Mouse (Mus musculus): ENCODE data around the gene Srp68. TPM values are rescaled to one million over a fixed set of nuclear protein-coding genes. Genes with fewer than 3 reads are reported as not detected.

Srp68 gene
- total and polyA plus RNA-seq, 2 experiments = 19.9 to 36.3 TPM

- TF ChIP-seq POLR2A (IDR thresholded peaks at IDR 0.05; ENCODE audit: extremely low read depth, insufficient read depth, low read length) (no peak), CTCF (IDR thresholded peaks at IDR 0.05; ENCODE audit: low read depth, low read length) (no peak)
- peak; percentile 56 for DNase-seq (ENCODE audit: extremely low read depth, low read depth, low spot score)
- WGBS = 5% methylated on average over 13 of the region's 13 CpGs
- peaks cover 34% of the 10 kb centered on the region for H3K36me3 ChIP-seq (ENCODE audit: control insufficient read depth, insufficient read depth, low read length)
- peaks cover 19% of the 10 kb centered on the region for H3K79me2 ChIP-seq (ENCODE audit: control insufficient read depth, insufficient read depth, low read length)
- peak overlapping the region; percentile 68 for H3K4me3 ChIP-seq (ENCODE audit: insufficient read depth, low read depth, low read length)
- H3K27ac ChIP-seq (replicated peaks; ENCODE audit: insufficient read depth, low read depth, low read length) = peak overlapping the region; percentile 88
- peaks cover 15% of the 10 kb centered on the region for H3K4me1 ChIP-seq (ENCODE audit: control insufficient read depth, insufficient read depth, low read length)
- H3K9ac ChIP-seq (ENCODE audit: low read depth, low read length) = peak overlapping the region; percentile 84
- no peaks in the 10 kb centered on the region for H3K27me3 ChIP-seq (ENCODE audit: control insufficient read depth, insufficient read depth, low read length)
Measured at GRCm38 (mm10) chr11:116198132-116198531, 75.9 kb downstream of the Srp68 start.

- Histone ChIP-seq H3K27ac (replicated peaks; ENCODE audit: insufficient read depth, low read depth, low read length) (peak overlapping the region; percentile 88), H3K4me1 (ENCODE audit: control insufficient read depth, insufficient read depth, low read length) (peaks cover 15% of the 10 kb centered on the region), H3K79me2 (ENCODE audit: control insufficient read depth, insufficient read depth, low read length) (peaks cover 19% of the 10 kb centered on the region), H3K4me3 (ENCODE audit: insufficient read depth, low read depth, low read length) (peak overlapping the region; percentile 68), H3K27me3 (ENCODE audit: control insufficient read depth, insufficient read depth, low read length) (no peaks in the 10 kb centered on the region), H3K9ac (ENCODE audit: low read depth, low read length) (peak overlapping the region; percentile 90), H3K36me3 (ENCODE audit: control insufficient read depth, insufficient read depth, low read length) (peaks cover 38% of the 10 kb centered on the region)
- 22% methylated on average over 6 of the region's 6 CpGs for whole genome bisulfite sequencing
- peak; percentile 24; the same call in 1 of the 2 replicates for TF ChIP-seq CTCF (IDR thresholded peaks at IDR 0.05; ENCODE audit: low read depth, low read length)
- peak; percentile 64; the same call in 1 of the 2 replicates for TF ChIP-seq POLR2A (IDR thresholded peaks at IDR 0.05; ENCODE audit: extremely low read depth, insufficient read depth, low read length)
- no peak for DNase-seq (ENCODE audit: extremely low read depth, low read depth, low spot score)
Measured at GRCm38 (mm10) chr11:116197584-116197906, 76.5 kb downstream of the Srp68 start.

- Histone ChIP-seq H3K27me3 (ENCODE audit: control insufficient read depth, insufficient read depth, low read length) (no peaks in the 10 kb centered on the region), H3K36me3 (ENCODE audit: control insufficient read depth, insufficient read depth, low read length) (peaks cover 41% of the 10 kb centered on the region), H3K4me1 (ENCODE audit: control insufficient read depth, insufficient read depth, low read length) (peaks cover 10% of the 10 kb centered on the region), H3K9ac (ENCODE audit: low read depth, low read length) (peak overlapping the region; percentile 90), H3K27ac (replicated peaks; ENCODE audit: insufficient read depth, low read depth, low read length) (peak overlapping the region; percentile 88), H3K79me2 (ENCODE audit: control insufficient read depth, insufficient read depth, low read length) (peaks cover 19% of the 10 kb centered on the region), H3K4me3 (ENCODE audit: insufficient read depth, low read depth, low read length) (peak overlapping the region; percentile 68)
- 28% methylated on average over 18 of the region's 18 CpGs for WGBS
- peak; percentile 52 for DNase-seq (ENCODE audit: extremely low read depth, low read depth, low spot score)
- 0 out of 2 replicates have a peak, but pooled peaks have one; percentile 15 for TF ChIP-seq CTCF (IDR thresholded peaks at IDR 0.05; ENCODE audit: low read depth, low read length)
- TF ChIP-seq POLR2A (IDR thresholded peaks at IDR 0.05; ENCODE audit: extremely low read depth, insufficient read depth, low read length) = peak; percentile 49; the same call in 1 of the 2 replicates
Measured at GRCm38 (mm10) chr11:116196866-116197583, 77.0 kb downstream of the Srp68 start.

- peak overlapping the region; percentile 90 for H3K9ac ChIP-seq (ENCODE audit: low read depth, low read length)
- H3K27ac ChIP-seq (replicated peaks; ENCODE audit: insufficient read depth, low read depth, low read length) = peak overlapping the region; percentile 88
- H3K4me3 ChIP-seq (ENCODE audit: insufficient read depth, low read depth, low read length) = peak overlapping the region; percentile 68
- 24% methylated on average over 3 of the region's 3 CpGs for WGBS
- peaks cover 9% of the 10 kb centered on the region for H3K4me1 ChIP-seq (ENCODE audit: control insufficient read depth, insufficient read depth, low read length)
- no peaks in the 10 kb centered on the region for H3K27me3 ChIP-seq (ENCODE audit: control insufficient read depth, insufficient read depth, low read length)
- peaks cover 21% of the 10 kb centered on the region for H3K79me2 ChIP-seq (ENCODE audit: control insufficient read depth, insufficient read depth, low read length)
- H3K36me3 ChIP-seq (ENCODE audit: control insufficient read depth, insufficient read depth, low read length) = peaks cover 47% of the 10 kb centered on the region
- TF ChIP-seq CTCF (IDR thresholded peaks at IDR 0.05; ENCODE audit: low read depth, low read length) (no peak), POLR2A (IDR thresholded peaks at IDR 0.05; ENCODE audit: extremely low read depth, insufficient read depth, low read length) (no peak)
- peak; percentile 71 for DNase-seq (ENCODE audit: extremely low read depth, low read depth, low spot score)
Measured at GRCm38 (mm10) chr11:116196336-116196735, 77.7 kb downstream of the Srp68 start.

GRCm38 (mm10) chr11:116195252-116195651 is 78.8 kb downstream of the Srp68 start:
- Histone ChIP-seq H3K27ac (replicated peaks; ENCODE audit: insufficient read depth, low read depth, low read length) (peak overlapping the region; percentile 28), H3K4me1 (ENCODE audit: control insufficient read depth, insufficient read depth, low read length) (peaks cover 13% of the 10 kb centered on the region; the same call in 1 of the 2 replicates), H3K9ac (ENCODE audit: low read depth, low read length) (peak overlapping the region; percentile 80), H3K79me2 (ENCODE audit: control insufficient read depth, insufficient read depth, low read length) (peaks cover 24% of the 10 kb centered on the region), H3K27me3 (ENCODE audit: control insufficient read depth, insufficient read depth, low read length) (no peaks in the 10 kb centered on the region), H3K4me3 (ENCODE audit: insufficient read depth, low read depth, low read length) (peak overlapping the region; percentile 68), H3K36me3 (ENCODE audit: control insufficient read depth, insufficient read depth, low read length) (peaks cover 58% of the 10 kb centered on the region)
- peak; percentile 98 for DNase-seq (ENCODE audit: extremely low read depth, low read depth, low spot score)
- TF ChIP-seq CTCF (IDR thresholded peaks at IDR 0.05; ENCODE audit: low read depth, low read length) (peak; percentile 10; the same call in 1 of the 2 replicates), POLR2A (IDR thresholded peaks at IDR 0.05; ENCODE audit: extremely low read depth, insufficient read depth, low read length) (no peak)
- 2% methylated on average over 5 of the region's 5 CpGs for WGBS

Other genes starting within 250 kb of the Srp68 start
- 116 and 163 TPM in 2 replicates for gene H3f3b, start 246.3 kb downstream of the Srp68 start, total RNA-seq (2014; rRNA removed)
- gene H3f3b, start 246.3 kb downstream of the Srp68 start, polyA plus RNA-seq (2012; rRNA removed) = 56.2 and 59.9 TPM in 2 replicates
- 4.3 and 5.2 TPM in 2 replicates for gene Unk, start 243.9 kb downstream of the Srp68 start, total RNA-seq (2014; rRNA removed)
- 8.9 and 13.8 TPM in 2 replicates for gene Unk, start 243.9 kb downstream of the Srp68 start, polyA plus RNA-seq (2012; rRNA removed)
- 0.37 and 0.87 TPM in 2 replicates for gene Unc13d, start 196.3 kb downstream of the Srp68 start, total RNA-seq (2014; rRNA removed)
- 0.54 and 1.4 TPM in 2 replicates for gene Unc13d, start 196.3 kb downstream of the Srp68 start, polyA plus RNA-seq (2012; rRNA removed)
- gene Wbp2, start 187.2 kb downstream of the Srp68 start, total RNA-seq (2014; rRNA removed) = 14.8 and 24.8 TPM in 2 replicates
- gene Wbp2, start 187.2 kb downstream of the Srp68 start, polyA plus RNA-seq (2012; rRNA removed) = 166 and 179 TPM in 2 replicates
- 2.9 and 6.6 TPM in 2 replicates for gene Trim47, start 147.0 kb downstream of the Srp68 start, total RNA-seq (2014; rRNA removed)
- gene Trim47, start 147.0 kb downstream of the Srp68 start, polyA plus RNA-seq (2012; rRNA removed) = 4.2 and 4.6 TPM in 2 replicates
- gene Trim65, start 143.1 kb downstream of the Srp68 start, total RNA-seq (2014; rRNA removed) = 3.9 and 5.8 TPM in 2 replicates
- gene Trim65, start 143.1 kb downstream of the Srp68 start, polyA plus RNA-seq (2012; rRNA removed) = 7.7 and 8.3 TPM in 2 replicates
- 26.4 and 40.2 TPM in 2 replicates for gene Mrpl38, start 135.3 kb downstream of the Srp68 start, total RNA-seq (2014; rRNA removed)
- gene Mrpl38, start 135.3 kb downstream of the Srp68 start, polyA plus RNA-seq (2012; rRNA removed) = 63.7 and 77.7 TPM in 2 replicates
- gene Fbf1, start 106.1 kb downstream of the Srp68 start, total RNA-seq (2014; rRNA removed) = 5.6 and 9.0 TPM in 2 replicates
- gene Fbf1, start 106.1 kb downstream of the Srp68 start, polyA plus RNA-seq (2012; rRNA removed) = 3.6 and 4.5 TPM in 2 replicates
- 3.0 and 5.3 TPM in 2 replicates for gene Ten1, start 75.4 kb downstream of the Srp68 start, total RNA-seq (2014; rRNA removed)
- gene Ten1, start 75.4 kb downstream of the Srp68 start, polyA plus RNA-seq (2012; rRNA removed) = 2.3 and 3.0 TPM in 2 replicates
- gene Acox1, start 75.2 kb downstream of the Srp68 start, total RNA-seq (2014; rRNA removed) = 994 and 1,028 TPM in 2 replicates
- gene Acox1, start 75.2 kb downstream of the Srp68 start, polyA plus RNA-seq (2012; rRNA removed) = 683 and 720 TPM in 2 replicates
- gene Evpl, start 36.1 kb downstream of the Srp68 start, total RNA-seq (2014; rRNA removed) = 0.07 and 0.18 TPM in 2 replicates
- 0.12 and 0.16 TPM in 2 replicates for gene Evpl, start 36.1 kb downstream of the Srp68 start, polyA plus RNA-seq (2012; rRNA removed)
- not detected in 2 replicates for gene Galr2, start 6.7 kb upstream of the Srp68 start, total RNA-seq (2014; rRNA removed)
- not detected in 2 replicates for gene Galr2, start 6.7 kb upstream of the Srp68 start, polyA plus RNA-seq (2012; rRNA removed)
- 15.9 and 19.5 TPM in 2 replicates for gene Exoc7, start 33.0 kb upstream of the Srp68 start, total RNA-seq (2014; rRNA removed)
- gene Exoc7, start 33.0 kb upstream of the Srp68 start, polyA plus RNA-seq (2012; rRNA removed) = 18.9 and 19.5 TPM in 2 replicates
- 0.09 and 0.20 TPM in 2 replicates for gene Foxj1, start 61.2 kb upstream of the Srp68 start, total RNA-seq (2014; rRNA removed)
- 0.21 and 0.26 TPM in 2 replicates for gene Foxj1, start 61.2 kb upstream of the Srp68 start, polyA plus RNA-seq (2012; rRNA removed)
- 1.0 and 1.3 TPM in 2 replicates for gene Rnf157, start 138.8 kb upstream of the Srp68 start, total RNA-seq (2014; rRNA removed)
- 0.75 and 0.87 TPM in 2 replicates for gene Rnf157, start 138.8 kb upstream of the Srp68 start, polyA plus RNA-seq (2012; rRNA removed)
- 16.1 and 16.6 TPM in 2 replicates for gene Ubald2, start 159.9 kb upstream of the Srp68 start, total RNA-seq (2014; rRNA removed)
- gene Ubald2, start 159.9 kb upstream of the Srp68 start, polyA plus RNA-seq (2012; rRNA removed) = 45.7 and 72.0 TPM in 2 replicates
- 0.07 TPM in 1 of 2 replicates, not detected in the other for gene Qrich2, start 192.0 kb upstream of the Srp68 start, total RNA-seq (2014; rRNA removed)
- gene Qrich2, start 192.0 kb upstream of the Srp68 start, polyA plus RNA-seq (2012; rRNA removed) = 0.05 and 0.11 TPM in 2 replicates
- gene Prpsap1, start 220.0 kb upstream of the Srp68 start, total RNA-seq (2014; rRNA removed) = 37.7 and 59.0 TPM in 2 replicates
- 72.8 and 80.1 TPM in 2 replicates for gene Prpsap1, start 220.0 kb upstream of the Srp68 start, polyA plus RNA-seq (2012; rRNA removed)